13 mouse cellular contexts compared by ENCODE assay signal in the genomic region with DNA sequence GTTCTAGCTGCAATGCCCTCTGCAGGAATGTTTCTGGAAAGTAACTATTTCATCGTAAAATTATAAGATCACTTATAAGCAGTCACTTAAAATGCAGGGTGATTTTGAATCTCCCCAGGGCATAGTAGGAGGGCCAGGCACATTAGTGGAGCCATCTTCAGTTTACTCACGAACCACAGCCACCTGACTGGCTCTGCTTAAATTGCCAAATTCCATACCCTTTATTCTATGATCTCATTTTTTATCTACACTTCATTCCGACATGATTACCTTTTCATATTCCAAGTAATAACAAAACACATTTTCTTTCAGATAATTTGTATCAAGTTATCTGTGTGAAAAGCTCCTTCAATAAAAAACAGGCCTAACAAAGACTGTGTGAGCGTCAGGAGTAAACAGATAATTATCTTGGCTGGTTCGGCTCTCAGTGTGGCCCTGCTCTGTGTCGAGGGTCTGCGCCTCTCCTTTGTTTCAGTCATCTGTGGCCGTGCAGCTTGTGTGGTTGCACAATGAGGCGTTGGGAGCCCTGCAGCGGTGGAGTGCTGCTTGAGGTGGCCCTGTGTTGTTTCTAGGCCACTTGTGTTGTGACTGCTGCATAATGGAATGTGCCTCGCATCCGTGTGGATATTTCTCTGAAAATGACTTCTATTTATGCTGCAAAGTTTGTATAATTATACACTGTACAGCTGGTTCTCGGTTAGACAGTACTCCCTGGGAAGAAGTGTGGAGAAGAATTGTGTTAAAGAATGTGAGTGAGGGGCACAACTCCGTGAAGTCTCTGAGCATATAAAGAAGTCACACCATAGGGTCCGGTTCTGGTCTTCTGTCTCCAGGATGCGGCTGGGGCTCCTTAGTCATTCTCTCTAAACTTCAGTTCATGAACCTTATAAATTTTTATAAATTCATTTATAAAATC.
DNase-seq lines count a peak whose midpoint lies in the region; ATAC-seq and TF ChIP-seq lines count a peak whose summit lies in the region.
"Had no signal": no experiment of that assay in that cellular context is flagged by ENCODE, and none has a peak within 500 bp of the region (broad histone marks: within the 10 kb centered on the region; RNA-seq: fewer than 3 reads in every experiment).

No protein-coding gene starts in this region.

- intact Hi-C loops in heart, postnatal 14 days (cut with DNase I): no loop called here

- DNase-seq in heart, adult 11 months: peak; percentile 35
- no peak for DNase-seq in heart, postnatal 14 days
- peak; percentile 59 for DNase-seq in brain, embryonic 14.5 days (ENCODE audit: low read depth)
- peak; percentile 58 for DNase-seq in lung, postnatal 25 days (ENCODE audit: low spot score)
- no peak for DNase-seq in testis, postnatal 10 days (ENCODE audit: low spot score)
- DNase-seq in thymus, adult 18-20 months: no peak
- no peak for DNase-seq in liver
- DNase-seq: cerebellum, adult 9-10 months; gastrocnemius, adult 2 months; heart, postnatal 4 days; kidney, postnatal 4 days had no signal

- H3K9ac ChIP-seq in hindbrain, embryonic 13.5 days: no peak overlapping the region
- H3K9ac ChIP-seq: liver, embryonic 14.5 days had no signal

- H3K27me3 ChIP-seq in hindbrain, embryonic 13.5 days: no peaks in the 10 kb centered on the region; the same call in 1 of the 2 replicates

- H3K36me3 ChIP-seq in hindbrain, embryonic 13.5 days: no peaks in the 10 kb centered on the region

- WGBS in hindbrain, embryonic 13.5 days: 26% methylated on average over 16 of the region's 16 CpGs

- no peak for TF ChIP-seq CTCF in brain, embryonic 14.5 days (IDR thresholded peaks at IDR 0.05; ENCODE audit: borderline replicate concordance, extremely low read depth, insufficient read depth, insufficient read length)

- H3K27ac ChIP-seq in hindbrain, embryonic 13.5 days: 0 out of 2 replicates have a peak overlapping the region, but pooled peaks have one; percentile 18
- H3K27ac ChIP-seq: gastrocnemius, adult 2 months; liver, embryonic 14.5 days had no signal

- TF ChIP-seq POLR2A in brain, embryonic 14.5 days (IDR thresholded peaks at IDR 0.05; ENCODE audit: borderline replicate concordance, extremely low read depth, insufficient read depth, insufficient read length, poor library complexity, severe bottlenecking): no peak

- ATAC-seq in hindbrain, embryonic 13.5 days (ENCODE audit: low FRiP score): no peak

- H3K4me2 ChIP-seq in hindbrain, embryonic 13.5 days: no peak overlapping the region

- peaks cover 9% of the 10 kb centered on the region; the same call in 1 of the 2 replicates for H3K4me1 ChIP-seq in hindbrain, embryonic 13.5 days (replicated peaks)

- no peaks in the 10 kb centered on the region for H3K9me3 ChIP-seq in hindbrain, embryonic 13.5 days

- H3K4me3 ChIP-seq in hindbrain, embryonic 13.5 days: no peak overlapping the region
- H3K4me3 ChIP-seq: gastrocnemius, adult 2 months had no signal

Comparison
In these comparisons a context has a peak if more than half of its experiments do, and no peak if none do; other contexts are left out.
1. DNase-seq: peak in heart, adult 11 months (single experiment), brain, embryonic 14.5 days (single experiment) and lung, postnatal 25 days (single experiment); none in heart, postnatal 14 days (0 of 2), testis, postnatal 10 days (single experiment), thymus, adult 18-20 months (0 of 2) and liver (single experiment).